ENCODE assay signal across 13 mouse cellular contexts in genomic region chr3:146392656-146393321, GRCm38 (mm10). TPM values are rescaled to one million over a fixed set of nuclear protein-coding genes. Genes with fewer than 3 reads are reported as not detected.
DNase-seq lines count a peak whose midpoint lies in the region; ATAC-seq and TF ChIP-seq lines count a peak whose summit lies in the region.
"Had no signal": no experiment of that assay in that cellular context is flagged by ENCODE, and none has a peak within 500 bp of the region (broad histone marks: within the 10 kb centered on the region; RNA-seq: fewer than 3 reads in every experiment).

No protein-coding gene starts in this region.

- peak overlapping the region; percentile 2 for H3K4me2 ChIP-seq in heart, embryonic 15.5 days
- H3K4me2 ChIP-seq in embryonic facial prominence, embryonic 13.5 days = peak overlapping the region; percentile 20
- H3K4me2 ChIP-seq in hindbrain, postnatal 0 days (ENCODE audit: low read depth, low read length) = 0 out of 2 replicates have a peak overlapping the region, but pooled peaks have one; percentile 16
- peak overlapping the region; percentile 28 for H3K4me2 ChIP-seq in midbrain, embryonic 14.5 days (ENCODE audit: low read length)
- H3K4me2 ChIP-seq: limb, embryonic 13.5 days had no signal

- H3K36me3 ChIP-seq in heart, embryonic 15.5 days = no peaks in the 10 kb centered on the region
- H3K36me3 ChIP-seq in embryonic facial prominence, embryonic 13.5 days = no peaks in the 10 kb centered on the region
- H3K36me3 ChIP-seq in hindbrain, postnatal 0 days (ENCODE audit: insufficient read depth, low read length) = no peaks in the 10 kb centered on the region
- no peaks in the 10 kb centered on the region for H3K36me3 ChIP-seq in midbrain, embryonic 14.5 days (ENCODE audit: control insufficient read depth, insufficient read depth, low read length)
- H3K36me3 ChIP-seq: limb, embryonic 13.5 days had no signal

- no peaks in the 10 kb centered on the region for H3K4me1 ChIP-seq in heart, embryonic 15.5 days (replicated peaks)
- H3K4me1 ChIP-seq in embryonic facial prominence, embryonic 13.5 days = no peaks in the 10 kb centered on the region
- H3K4me1 ChIP-seq in hindbrain, postnatal 0 days (ENCODE audit: insufficient read depth, low read length) = no peaks in the 10 kb centered on the region
- peaks cover 3% of the 10 kb centered on the region; the same call in 1 of the 2 replicates for H3K4me1 ChIP-seq in midbrain, embryonic 14.5 days (ENCODE audit: control insufficient read depth, insufficient read depth, low read length)
- H3K4me1 ChIP-seq in cerebellum, adult 2 months (ENCODE audit: control insufficient read depth, insufficient read depth, low read length) = no peaks in the 10 kb centered on the region

- H3K27ac ChIP-seq in heart, embryonic 15.5 days = no peak overlapping the region
- H3K27ac ChIP-seq in embryonic facial prominence, embryonic 13.5 days = no peak overlapping the region
- H3K27ac ChIP-seq in hindbrain, postnatal 0 days = no peak overlapping the region
- H3K27ac ChIP-seq in midbrain, embryonic 14.5 days (replicated peaks; ENCODE audit: low read depth, low read length) = no peak overlapping the region
- no peak overlapping the region for H3K27ac ChIP-seq in cerebellum, adult 2 months (ENCODE audit: insufficient read depth, low read length)
- H3K27ac ChIP-seq: limb, embryonic 13.5 days had no signal

- DNase-seq in heart, postnatal 10 days = no peak
- no peak for DNase-seq in hindbrain, postnatal 0 days (ENCODE audit: low spot score)
- DNase-seq in midbrain, embryonic 14.5 days = peak; percentile 26
- no peak for DNase-seq in spleen, adult 12 weeks (ENCODE audit: low spot score)
- DNase-seq in cerebellum, postnatal 4 days (ENCODE audit: low spot score in 2 of 2) = no peak
- no peak for DNase-seq in cerebellum, adult 2 months
- DNase-seq: heart, adult 18-20 months; right cerebral cortex, postnatal 25 days; thymus, postnatal 14 days had no signal

- H3K9ac ChIP-seq in heart, embryonic 15.5 days = no peak overlapping the region
- no peak overlapping the region for H3K9ac ChIP-seq in embryonic facial prominence, embryonic 13.5 days
- H3K9ac ChIP-seq in hindbrain, postnatal 0 days (replicated peaks; ENCODE audit: low read length) = no peak overlapping the region
- no peak overlapping the region for H3K9ac ChIP-seq in midbrain, embryonic 14.5 days (replicated peaks; ENCODE audit: low read length)
- H3K9ac ChIP-seq: limb, embryonic 13.5 days had no signal

- no peaks in the 10 kb centered on the region for H3K27me3 ChIP-seq in heart, embryonic 15.5 days
- no peaks in the 10 kb centered on the region for H3K27me3 ChIP-seq in embryonic facial prominence, embryonic 13.5 days
- H3K27me3 ChIP-seq in hindbrain, postnatal 0 days (ENCODE audit: insufficient read depth, low read length) = no peaks in the 10 kb centered on the region
- no peaks in the 10 kb centered on the region for H3K27me3 ChIP-seq in midbrain, embryonic 14.5 days (ENCODE audit: control insufficient read depth, insufficient read depth, low read length)
- H3K27me3 ChIP-seq in cerebellum, adult 2 months (ENCODE audit: control insufficient read depth, insufficient read depth, low read length) = no peaks in the 10 kb centered on the region

- TF ChIP-seq POLR2A in cerebellum, adult 2 months (IDR thresholded peaks at IDR 0.05; ENCODE audit: borderline replicate concordance, insufficient read depth, low read length) = no peak

- H3K9me3 ChIP-seq in heart, embryonic 15.5 days (replicated peaks) = no peaks in the 10 kb centered on the region
- H3K9me3 ChIP-seq in embryonic facial prominence, embryonic 13.5 days = no peaks in the 10 kb centered on the region
- H3K9me3 ChIP-seq in hindbrain, postnatal 0 days (ENCODE audit: low read length) = no peaks in the 10 kb centered on the region
- H3K9me3 ChIP-seq in midbrain, embryonic 14.5 days (ENCODE audit: control insufficient read depth, low read length) = no peaks in the 10 kb centered on the region
- H3K9me3 ChIP-seq: limb, embryonic 13.5 days had no signal

- H3K4me3 ChIP-seq in heart, embryonic 15.5 days = no peak overlapping the region
- no peak overlapping the region for H3K4me3 ChIP-seq in embryonic facial prominence, embryonic 13.5 days
- no peak overlapping the region for H3K4me3 ChIP-seq in hindbrain, postnatal 0 days (ENCODE audit: low read length)
- no peak overlapping the region for H3K4me3 ChIP-seq in midbrain, embryonic 14.5 days (replicated peaks; ENCODE audit: low read depth, low read length)
- no peak overlapping the region for H3K4me3 ChIP-seq in cerebellum, adult 2 months (replicated peaks; ENCODE audit: insufficient read depth, low read depth, low read length)
- H3K4me3 ChIP-seq: limb, embryonic 13.5 days had no signal

- no peak for TF ChIP-seq CTCF in hindbrain, postnatal 0 days (IDR thresholded peaks at IDR 0.05; ENCODE audit: low read depth)
- no peak for TF ChIP-seq CTCF in cerebellum, adult 2 months (IDR thresholded peaks at IDR 0.05; ENCODE audit: borderline replicate concordance, insufficient read depth, low read depth, low read length)

- ATAC-seq in heart, embryonic 15.5 days (replicated peaks; ENCODE audit: insufficient number of reproducible peaks, insufficient read depth, low FRiP score, low read depth) = no peak
- no peak for ATAC-seq in embryonic facial prominence, embryonic 13.5 days (ENCODE audit: insufficient number of reproducible peaks, insufficient read depth, low FRiP score, low TSS enrichment, low read depth)
- ATAC-seq in hindbrain, postnatal 0 days = no peak
- ATAC-seq in midbrain, embryonic 14.5 days (ENCODE audit: low FRiP score, low TSS enrichment) = no peak
- ATAC-seq: CD4-positive, CD25-positive, alpha-beta regulatory T cell, adult 4 months had no signal

- WGBS in heart, embryonic 15.5 days = 70% methylated on average over 19 of the region's 19 CpGs
- WGBS in embryonic facial prominence, embryonic 13.5 days = 77% methylated on average over 19 of the region's 19 CpGs
- 68% methylated on average over 19 of the region's 19 CpGs for WGBS in hindbrain, postnatal 0 days
- 50% methylated on average over 19 of the region's 19 CpGs for WGBS in midbrain, embryonic 14.5 days
- WGBS in cerebellum, adult 2 months = 76% methylated on average over 19 of the region's 19 CpGs

- intact Hi-C loops in heart, postnatal 10 days (cut with DNase I) = no loop called here

RNA-seq across cellular contexts. Expression of gene Ssx2ip, which starts 11.7 kb away (rescaled TPM):
- 15.5 and 20.1 TPM in 2 replicates for polyA plus RNA-seq in heart, embryonic 15.5 days (2015; fragmentation: Nextera tagmentation; extraction: Ambion mirVana)
- 10 to 100 TPM; 11.7 to 15.3 TPM for total RNA-seq in heart, postnatal 10 days (2021)
- 22.1 and 26.4 TPM in 2 replicates for polyA plus RNA-seq in embryonic facial prominence, embryonic 13.5 days (2015; fragmentation: Nextera tagmentation; extraction: Ambion mirVana)
- total RNA-seq in hindbrain, postnatal 0 days (2014; rRNA removed) = 21.7 and 23.6 TPM in 2 replicates
- polyA plus RNA-seq in hindbrain, postnatal 0 days (2015; fragmentation: Nextera tagmentation; extraction: Ambion mirVana) = 21.7 and 23.5 TPM in 2 replicates
- 13.1 and 18.9 TPM in 2 replicates for polyA plus RNA-seq in midbrain, embryonic 14.5 days (2014; fragmentation: Nextera tagmentation; extraction: Ambion mirVana)
- polyA plus RNA-seq in cerebellum, adult 2 months (2012; rRNA removed) = 33.2 and 33.5 TPM in 2 replicates

RNA-seq across cellular contexts. Expression of gene Ctbs, which starts 56.8 kb away (rescaled TPM):
- 7.5 and 8.6 TPM in 2 replicates for polyA plus RNA-seq in heart, embryonic 15.5 days (2015; fragmentation: Nextera tagmentation; extraction: Ambion mirVana)
- 1 to 10 TPM; 6.2 to 6.3 TPM for total RNA-seq in heart, postnatal 10 days (2021)
- 9.1 and 9.6 TPM in 2 replicates for polyA plus RNA-seq in embryonic facial prominence, embryonic 13.5 days (2015; fragmentation: Nextera tagmentation; extraction: Ambion mirVana)
- total RNA-seq in hindbrain, postnatal 0 days (2014; rRNA removed) = 6.6 and 11.4 TPM in 2 replicates
- 5.7 and 6.2 TPM in 2 replicates for polyA plus RNA-seq in hindbrain, postnatal 0 days (2015; fragmentation: Nextera tagmentation; extraction: Ambion mirVana)
- 3.0 and 3.8 TPM in 2 replicates for polyA plus RNA-seq in midbrain, embryonic 14.5 days (2014; fragmentation: Nextera tagmentation; extraction: Ambion mirVana)
- 2.7 and 3.0 TPM in 2 replicates for polyA plus RNA-seq in cerebellum, adult 2 months (2012; rRNA removed)
